Mouse (Mus musculus) megakaryocyte, embryonic 14.5 days (primary cell): Measurements from ENCODE around the gene Bace1.

ENCODE experiments used
- FLI1 ChIP-seq: IDR thresholded peaks from 2 replicates; pipeline ENCODE4 v1.6.1; 2012; ENCODE audit warnings: low read length, inconsistent platforms, mixed read lengths
- GATA1 ChIP-seq: IDR thresholded peaks from 3 replicates; pipeline ENCODE4 v1.6.1; 2012; ENCODE audit warnings: mixed read lengths, low read length, inconsistent platforms, borderline replicate concordance

DNA sequence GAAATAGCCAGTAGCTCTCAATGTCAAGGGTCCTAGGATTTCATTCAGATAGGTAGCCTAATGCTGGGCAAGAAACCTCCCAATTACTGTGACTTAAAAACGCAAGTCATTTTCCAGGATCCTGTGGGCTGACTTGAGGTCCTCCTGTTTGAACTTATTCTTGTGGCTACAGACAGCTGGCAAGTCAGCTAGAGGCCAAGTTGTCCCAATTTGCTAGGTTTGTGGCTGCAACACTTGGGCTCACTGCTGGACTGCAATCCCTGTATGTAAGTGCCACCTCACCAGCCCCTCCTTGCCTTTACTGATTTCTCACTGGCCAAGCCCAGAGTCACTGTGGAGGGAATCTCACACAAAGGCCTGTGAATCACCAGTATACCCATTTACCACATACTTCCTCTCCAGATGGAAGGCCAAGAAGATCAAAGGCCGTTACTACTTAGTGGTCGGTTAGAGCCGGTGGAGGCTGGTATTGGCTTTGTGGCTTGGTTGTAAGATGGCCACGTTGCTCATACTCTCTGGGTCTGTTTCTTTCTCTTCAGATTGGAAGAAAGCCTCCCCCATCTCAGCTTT, 8.6 kb downstream of the Bace1 start:
- TF ChIP-seq GATA1 (no peak), FLI1 (no peak)
